Mouse (Mus musculus) spleen, embryonic (tissue): Measurements from ENCODE around the gene Snrnp25.

Experiments
- CTCF ChIA-PET: fragments of 350-600 bp; sonication (Branson Sonifier 250); formaldehyde crosslinking; loops from one replicate; lab custom pipeline; 2022; lab: Charles Lee

The Snrnp25 gene

DNA sequence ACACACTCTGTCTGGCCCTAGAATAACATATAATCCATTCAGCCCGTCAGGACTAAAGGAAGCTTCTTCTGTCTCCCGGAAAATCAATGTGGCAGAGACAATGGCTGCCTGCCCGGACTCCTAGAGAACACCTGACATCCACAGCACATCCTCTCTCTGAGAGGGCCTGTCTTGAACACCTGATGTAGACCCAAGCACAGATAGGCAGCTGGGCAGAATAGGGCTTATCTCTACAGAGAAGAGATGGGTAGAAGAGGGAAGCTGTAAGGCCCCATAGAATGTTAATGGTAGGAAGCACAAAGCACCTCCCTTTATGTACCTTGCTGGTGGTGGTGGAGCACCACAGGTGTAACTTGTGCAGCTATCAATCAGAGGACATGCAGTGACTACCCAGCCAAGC lies 37.0 kb downstream of the Snrnp25 start:
- CTCF ChIA-PET = no interaction called here

DNA sequence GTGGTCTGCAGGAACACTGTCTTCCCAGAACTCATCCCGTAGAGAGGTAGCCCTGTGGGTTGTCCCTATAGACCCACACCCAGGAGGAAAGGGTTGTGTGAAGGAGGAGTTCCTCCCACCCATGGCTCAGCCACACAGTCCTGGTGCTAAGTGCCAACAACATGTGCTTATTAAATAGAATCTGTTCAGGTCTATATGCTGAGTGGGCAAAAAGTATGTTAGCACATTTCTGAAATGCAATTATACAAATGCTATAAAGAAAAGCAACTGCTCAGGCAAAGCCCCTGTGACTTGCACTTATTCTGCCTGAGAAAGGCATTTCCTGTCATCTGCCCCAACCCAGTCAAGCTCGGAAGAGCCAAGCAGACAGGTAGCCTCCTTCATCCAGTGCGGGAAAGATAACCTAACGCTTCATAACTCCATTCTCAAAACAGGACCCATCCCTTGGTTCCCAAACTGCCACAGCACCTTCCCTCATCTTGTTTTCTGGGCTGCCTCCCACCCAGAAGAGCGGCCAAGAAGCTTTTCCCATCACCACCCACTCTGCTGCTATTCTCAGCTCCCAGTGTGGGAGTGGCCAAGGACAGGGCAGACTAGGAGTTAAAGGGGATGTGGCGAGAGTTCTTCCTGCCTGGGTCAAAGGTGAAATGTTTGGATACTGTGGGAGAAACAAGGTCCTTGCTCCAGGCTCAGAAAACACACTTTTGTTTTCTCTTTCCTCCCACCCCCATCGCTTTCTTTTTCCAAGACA lies 38.2 kb downstream of the Snrnp25 start:
- CTCF ChIA-PET = no interaction called here

DNA sequence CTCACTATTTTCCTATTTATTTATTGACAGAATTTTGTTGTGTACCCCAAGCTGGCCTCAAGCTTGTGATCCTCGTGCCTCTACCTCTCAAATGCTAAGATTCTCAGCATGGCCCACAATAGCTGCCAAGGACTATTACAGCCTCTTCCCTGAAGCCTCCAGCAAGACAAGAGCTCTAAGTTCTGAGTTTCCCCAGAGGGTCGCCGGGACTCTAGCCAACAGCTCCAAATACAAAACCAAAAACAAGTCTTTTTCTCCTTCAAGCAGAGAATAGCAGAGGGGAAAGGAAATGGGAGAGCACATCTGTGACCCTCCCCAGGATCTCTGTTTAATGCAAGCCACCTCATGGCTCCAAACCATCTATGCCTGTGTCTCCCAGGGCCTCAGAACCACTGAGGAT lies 38.8 kb downstream of the Snrnp25 start:
- CTCF ChIA-PET = interaction anchor here (0.9 kb wide), 1 partner anchor 62 kb away, joined by 3 read pairs; no protein-coding TSS in a partner anchor

DNA sequence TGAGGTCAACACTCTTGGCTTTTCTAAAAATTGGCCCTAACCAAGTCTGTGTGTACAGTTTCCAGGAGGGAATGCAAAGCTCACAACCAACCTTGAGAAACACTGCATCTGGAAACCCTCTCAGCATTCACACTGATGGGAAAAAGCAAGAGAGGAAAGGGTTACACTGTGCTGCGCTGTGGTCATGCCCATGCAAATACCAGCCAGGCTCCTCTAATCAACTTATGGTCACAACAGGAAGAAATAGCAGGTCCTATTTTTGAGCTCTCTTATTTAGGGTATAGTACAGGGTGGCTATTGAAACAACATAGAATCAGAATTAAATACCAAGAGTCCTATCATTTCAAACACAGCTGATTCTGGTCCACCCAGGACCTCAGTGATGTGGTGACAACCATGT lies 39.4 kb downstream of the Snrnp25 start:
- CTCF ChIA-PET = interaction anchor here (0.9 kb wide), 1 partner anchor 62 kb away, joined by 3 read pairs; no protein-coding TSS in a partner anchor

DNA sequence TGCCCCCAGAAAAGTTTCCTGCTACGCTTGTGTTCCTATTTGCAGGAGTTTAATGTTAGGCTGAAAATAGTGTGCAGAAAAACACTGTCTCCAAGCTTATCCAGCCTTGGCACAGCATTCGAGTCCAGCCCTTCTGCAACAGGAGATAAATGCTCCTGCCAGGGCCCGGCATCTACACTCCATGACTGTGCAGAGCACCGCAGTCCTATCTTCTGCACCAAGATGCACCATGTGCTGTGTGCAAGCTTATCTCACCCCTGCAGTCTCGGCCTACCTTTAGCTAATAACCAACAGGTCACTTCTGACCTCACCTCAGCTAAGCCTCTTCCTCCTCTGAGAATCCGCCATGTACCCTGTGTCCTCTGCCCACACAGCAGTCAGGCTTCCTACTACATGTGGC lies 40.4 kb downstream of the Snrnp25 start:
- CTCF ChIA-PET = no interaction called here

DNA sequence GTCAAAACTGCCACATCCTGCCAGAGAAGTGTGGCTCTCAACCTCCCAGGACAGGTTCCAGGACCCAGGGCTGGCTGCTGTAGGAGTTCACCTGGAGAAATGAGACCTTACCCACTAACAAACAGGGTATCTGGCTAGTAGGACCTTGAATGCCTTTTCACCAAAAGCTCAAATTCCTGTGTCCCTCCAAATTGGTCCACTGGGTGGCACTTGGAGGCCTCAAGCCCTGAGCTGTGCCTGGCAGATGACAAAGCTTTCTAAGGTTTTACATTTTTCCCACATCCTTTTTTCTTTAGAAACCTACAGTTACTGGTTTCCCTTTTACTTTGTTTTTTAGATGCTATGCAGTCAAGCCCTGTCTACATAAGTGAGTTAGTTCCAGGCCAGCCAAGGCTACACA lies 41.9 kb downstream of the Snrnp25 start:
- CTCF ChIA-PET = no interaction called here

DNA sequence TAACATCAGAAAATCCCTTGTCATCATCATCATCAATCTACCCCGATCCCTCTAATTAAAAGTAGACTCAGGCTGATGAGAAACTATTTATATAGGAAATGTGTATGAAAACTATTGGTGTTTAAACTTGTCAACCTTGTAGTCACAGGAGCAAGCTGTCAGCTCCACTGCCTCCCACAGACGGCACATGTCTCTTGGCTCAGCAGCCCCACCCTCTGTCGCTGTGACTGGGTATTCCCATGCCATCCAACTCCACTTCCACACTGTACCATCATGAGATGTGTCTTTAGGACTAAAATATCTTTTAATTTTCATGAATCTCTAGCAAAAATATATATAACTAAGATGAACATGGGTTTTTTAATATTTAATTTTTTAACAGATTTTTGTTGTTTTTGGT lies 43.1 kb downstream of the Snrnp25 start:
- CTCF ChIA-PET = no interaction called here

DNA sequence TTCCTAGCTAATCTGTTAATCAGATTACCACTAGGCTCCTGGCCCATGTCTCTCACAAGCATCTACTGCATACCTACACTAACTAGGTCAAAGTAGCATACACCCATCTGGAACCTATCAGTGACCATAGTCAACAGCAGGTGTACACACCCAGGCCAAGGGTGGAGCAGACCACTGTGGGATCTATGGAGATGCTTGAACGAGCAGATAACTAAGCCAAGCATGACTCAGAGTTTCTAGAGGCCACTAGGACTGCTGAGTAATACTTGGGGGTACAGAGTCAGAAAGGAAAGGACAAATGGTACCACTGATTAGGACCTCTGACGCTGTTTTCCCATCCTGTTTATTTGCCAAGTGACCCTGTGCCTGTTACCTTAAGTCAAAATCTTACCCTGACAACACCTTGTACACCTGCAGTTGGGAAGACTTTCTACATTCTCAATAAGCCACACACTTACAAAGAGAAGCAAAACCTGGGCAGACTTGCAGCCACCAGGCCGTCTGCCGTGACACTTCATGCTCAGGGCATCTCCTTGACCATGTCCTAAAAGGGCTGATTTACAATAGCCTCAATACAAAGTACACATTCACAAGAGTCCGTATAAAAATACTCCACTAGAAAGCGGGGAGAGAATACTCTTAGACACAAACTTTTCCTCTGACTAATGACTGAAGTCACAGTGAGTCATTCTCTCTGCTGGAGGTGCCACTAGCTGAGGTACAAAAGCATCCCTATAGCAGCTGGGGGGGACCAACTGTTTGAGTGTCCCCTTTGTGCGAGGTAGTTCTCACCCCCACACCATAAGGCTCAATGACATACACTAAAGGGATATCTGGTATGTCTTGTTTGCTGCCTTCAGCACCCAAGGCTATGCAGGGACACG lies 45.9 kb downstream of the Snrnp25 start:
- CTCF ChIA-PET = no interaction called here

DNA sequence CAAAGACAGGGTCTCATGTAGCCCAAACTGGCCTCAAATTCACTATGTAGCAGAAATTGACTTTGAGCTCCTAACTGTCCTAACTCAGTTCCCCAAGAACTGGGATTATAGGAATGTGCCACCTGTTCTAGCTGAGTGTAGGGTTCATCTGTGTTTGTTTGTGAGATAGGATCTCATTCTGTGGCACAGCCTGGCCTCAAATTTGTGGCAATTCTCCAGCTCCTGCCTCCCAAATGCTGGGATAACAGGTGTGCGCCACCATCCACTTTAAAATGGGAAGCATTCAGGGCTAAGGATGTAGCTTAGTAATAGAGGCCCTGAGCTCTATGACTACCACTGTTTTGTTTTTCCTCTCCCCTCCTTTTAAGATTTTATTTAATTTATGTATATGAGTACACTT lies 47.9 kb downstream of the Snrnp25 start:
- CTCF ChIA-PET = interaction anchor here (0.6 kb wide), 1 partner anchor 92 kb away, joined by 3 read pairs; no protein-coding TSS in a partner anchor

DNA sequence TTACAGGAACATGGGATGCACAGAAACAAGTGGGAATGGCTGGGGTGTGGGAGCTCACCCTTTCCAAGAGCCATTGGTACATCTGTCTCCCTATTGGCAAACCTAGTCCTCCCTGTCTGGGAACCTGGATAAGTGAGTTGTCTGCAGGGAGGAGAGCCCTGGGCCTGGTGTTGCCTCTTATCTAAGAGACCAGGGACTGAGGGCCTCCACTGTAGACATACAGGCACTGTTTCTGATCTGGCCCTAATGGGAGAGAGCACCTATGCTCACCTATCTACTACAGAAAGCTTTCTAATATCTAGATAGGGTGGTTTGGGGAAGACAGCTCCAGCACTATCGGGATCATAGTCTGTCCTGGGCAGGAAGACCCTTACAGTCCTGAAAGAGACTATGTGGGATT lies 50.9 kb downstream of the Snrnp25 start:
- CTCF ChIA-PET = no interaction called here

DNA sequence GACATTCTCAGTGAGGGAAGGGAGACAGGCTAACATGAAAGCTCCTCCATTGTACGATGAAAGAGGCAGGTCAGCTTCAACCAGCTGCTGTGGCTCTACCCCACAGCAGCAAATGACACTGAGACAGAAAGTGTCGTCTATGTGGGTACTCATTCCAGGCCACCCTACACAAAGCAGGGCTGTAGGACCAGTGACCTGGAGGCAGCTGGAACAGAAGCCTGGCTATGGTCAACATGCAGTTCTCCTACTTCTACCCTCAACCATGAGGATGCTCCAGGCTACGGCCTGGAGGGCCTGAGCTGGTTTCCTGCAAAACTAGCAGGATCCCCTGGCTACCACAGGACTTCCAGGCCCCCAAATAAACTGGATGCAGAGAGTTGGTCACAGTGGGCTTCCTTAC lies 51.4 kb downstream of the Snrnp25 start:
- CTCF ChIA-PET = no interaction called here
